In genomic region chr19:24555904-24556584, GRCm38 (mm10) we compare ENCODE assay signal across 7 mouse cellular contexts. TPM values are rescaled to one million over a fixed set of nuclear protein-coding genes. Genes with fewer than 3 reads are reported as not detected.
A peak's percentile ranks its signal among the peaks of the same experiment; 100 is the strongest.
DNase-seq lines count a peak whose midpoint lies in the region; ATAC-seq lines count a peak whose summit lies in the region.

No protein-coding gene starts in this region.

- H3K4me3 ChIP-seq in embryonic facial prominence, embryonic 13.5 days, result peak overlapping the region; percentile 79

- no peak overlapping the region for H3K27ac ChIP-seq in embryonic facial prominence, embryonic 13.5 days

- no peaks in the 10 kb centered on the region for H3K36me3 ChIP-seq in embryonic facial prominence, embryonic 13.5 days

- 1% methylated on average over 51 of the region's 74 CpGs for WGBS in embryonic facial prominence, embryonic 13.5 days

- H3K27me3 ChIP-seq in embryonic facial prominence, embryonic 13.5 days, result peaks cover 55% of the 10 kb centered on the region

- ATAC-seq in embryonic facial prominence, embryonic 13.5 days (ENCODE audit: insufficient number of reproducible peaks, insufficient read depth, low FRiP score, low TSS enrichment, low read depth), result peak; percentile 81

- peak overlapping the region; percentile 95 for H3K4me2 ChIP-seq in embryonic facial prominence, embryonic 13.5 days

- H3K4me1 ChIP-seq in embryonic facial prominence, embryonic 13.5 days, result peaks cover 24% of the 10 kb centered on the region

- H3K9ac ChIP-seq in embryonic facial prominence, embryonic 13.5 days, result peak overlapping the region; percentile 78

- DNase-seq in adrenal gland, postnatal 4 days (ENCODE audit: low spot score in 2 of 2), result peak; percentile 46 to 58
- DNase-seq in heart, adult 9 months (ENCODE audit: low spot score in 2 of 2), result peak; percentile 31 to 62
- peak; percentile 54 for DNase-seq in kidney, adult 9 months
- peak; percentile 88 for DNase-seq in liver
- peak; percentile 42 to 55 for DNase-seq in monocyte, adult 2 months (ENCODE audit: low read depth in 1 of 2, low spot score in 2 of 2)
- peak; percentile 69 to 70 for DNase-seq in spleen, postnatal 14 days (ENCODE audit: low spot score in 2 of 2)

- no peaks in the 10 kb centered on the region for H3K9me3 ChIP-seq in embryonic facial prominence, embryonic 13.5 days

RNA-seq across cellular contexts. Expression of gene Pip5k1b, which starts 0.4 kb away (rescaled TPM):
- 10 to 100 TPM; 21.2 to 23.4 TPM for total RNA-seq in adrenal gland, postnatal 4 days (2021)
- 0.34 and 0.65 TPM in 2 replicates for polyA plus RNA-seq in embryonic facial prominence, embryonic 13.5 days (2015; fragmentation: Nextera tagmentation; extraction: Ambion mirVana)
